Mouse (Mus musculus) T-cell, adult 2 months (primary cell): ENCODE data around the gene Echs1.
"Not testable (repeated sequence)": the region's sequence is repeated elsewhere in the genome, so short reads cannot be mapped to it uniquely, and the experiment has no call there.

ENCODE experiments used
- DNase-seq: peaks from one replicate; pipeline ENCODE4 v3.0.0; 2022; ENCODE audit warnings: low spot score

The Echs1 gene

GRCm38 (mm10) chr7:140116329-140117054 is at the start of gene Echs1:
TSS of gene Echs1 (minus strand) at chr7:140116476.
- peak; percentile 88 for DNase-seq

- DNase-seq: no peak
These were observed 48.4 kb upstream of the Echs1 start, which contains the start of gene Olfr522 for GRCm38 (mm10) chr7:140164664-140165063. TSS of gene Olfr522 (minus strand) at chr7:140164764.

- no peak for DNase-seq
These were observed 44.1 kb upstream of the Echs1 start for GRCm38 (mm10) chr7:140160363-140160762.

GRCm38 (mm10) chr7:140154218-140154927 is 38.1 kb upstream of the Echs1 start, which contains the start of gene Sprn:
TSS of gene Sprn (minus strand) at chr7:140154877.
- no peak for DNase-seq

GRCm38 (mm10) chr7:140153829-140154217 is 37.5 kb upstream of the Echs1 start:
- DNase-seq: no peak

- no peak for DNase-seq
These were observed 37.1 kb upstream of the Echs1 start for GRCm38 (mm10) chr7:140153383-140153782.

GRCm38 (mm10) chr7:140144550-140144949 is 28.3 kb upstream of the Echs1 start:
- DNase-seq: no peak

- DNase-seq: peak; percentile 77
These were observed 25.1 kb upstream of the Echs1 start for GRCm38 (mm10) chr7:140141350-140141749.

- no peak for DNase-seq
These were observed 21.7 kb upstream of the Echs1 start for GRCm38 (mm10) chr7:140138021-140138310.

- peak; percentile 94 for DNase-seq
These were observed 21.1 kb upstream of the Echs1 start, which contains the start of gene Mtg1 for GRCm38 (mm10) chr7:140137135-140138020. TSS of gene Mtg1 (plus strand) at chr7:140137564.

GRCm38 (mm10) chr7:140135106-140135770 is 19.0 kb upstream of the Echs1 start:
- DNase-seq: no peak

GRCm38 (mm10) chr7:140134033-140134432 is 17.8 kb upstream of the Echs1 start:
- not testable (repeated sequence) for DNase-seq

GRCm38 (mm10) chr7:140132184-140132583 is 15.9 kb upstream of the Echs1 start:
- DNase-seq: not testable (repeated sequence)

- no peak for DNase-seq
These were observed 11.6 kb upstream of the Echs1 start for GRCm38 (mm10) chr7:140127911-140128310.

- DNase-seq: no peak
These were observed 10.7 kb upstream of the Echs1 start for GRCm38 (mm10) chr7:140126934-140127333.

GRCm38 (mm10) chr7:140126022-140126350 is 9.7 kb upstream of the Echs1 start:
- no peak for DNase-seq

GRCm38 (mm10) chr7:140125278-140126021 is 9.2 kb upstream of the Echs1 start:
- peak; percentile 83 for DNase-seq

- DNase-seq: no peak
These were observed 8.1 kb upstream of the Echs1 start for GRCm38 (mm10) chr7:140124382-140124781.

- no peak for DNase-seq
These were observed 6.5 kb upstream of the Echs1 start for GRCm38 (mm10) chr7:140122765-140123164.

- no peak for DNase-seq
These were observed 5.1 kb upstream of the Echs1 start for GRCm38 (mm10) chr7:140121338-140121910.

- no peak for DNase-seq
These were observed 4.2 kb upstream of the Echs1 start for GRCm38 (mm10) chr7:140120484-140120883.
